Mouse (Mus musculus) hindbrain, embryonic 13.5 days (tissue): ENCODE data around the gene Zfp472. TPM values are rescaled to one million over a fixed set of nuclear protein-coding genes. Genes with fewer than 3 reads are reported as not detected.
"Not testable (repeated sequence)": the region's sequence is repeated elsewhere in the genome, so short reads cannot be mapped to it uniquely, and the experiment has no call there.

Experiments used
- ATAC-seq: fragments of 200-750 bp; cut with Nextera tagmentation; 2 replicates; pipeline ENCODE4 v1.8.0; 2017; ENCODE audit warnings: moderate TSS enrichment; ENCODE audit not compliant: low FRiP score
- H3K27ac ChIP-seq: fragments of 300-500 bp; sonication (generic); 2 replicates; pipeline ENCODE4 v1.5.1; 2015; ENCODE audit warnings: inconsistent platforms, mild to moderate bottlenecking, moderate library complexity
- H3K27me3 ChIP-seq: fragments of 300-500 bp; sonication (generic); 2 replicates; pipeline ENCODE4 v1.6.1; 2015; ENCODE audit warnings: mild to moderate bottlenecking, inconsistent platforms
- H3K36me3 ChIP-seq: fragments of 300-500 bp; sonication (generic); 2 replicates; pipeline ENCODE4 v1.6.1; 2015; ENCODE audit warnings: mild to moderate bottlenecking, inconsistent platforms
- H3K4me1 ChIP-seq: fragments of 300-500 bp; sonication (generic); replicated peaks from 2 replicates; pipeline ENCODE4 v1.6.1; 2015; ENCODE audit warnings: inconsistent platforms
- H3K4me2 ChIP-seq: fragments of 300-500 bp; sonication (generic); 2 replicates; pipeline ENCODE4 v1.6.1; 2015; ENCODE audit warnings: inconsistent platforms, mild to moderate bottlenecking, moderate library complexity
- H3K4me3 ChIP-seq: fragments of 300-500 bp; sonication (generic); 2 replicates; pipeline ENCODE4 v1.5.1; 2015; ENCODE audit warnings: mild to moderate bottlenecking, inconsistent platforms
- H3K9ac ChIP-seq: fragments of 300-500 bp; sonication (generic); 2 replicates; pipeline ENCODE4 v1.6.1; 2015; ENCODE audit warnings: mild to moderate bottlenecking, inconsistent platforms
- H3K9me3 ChIP-seq: fragments of 300-500 bp; sonication (generic); 2 replicates; pipeline ENCODE4 v1.6.1; 2016; ENCODE audit warnings: inconsistent platforms
- WGBS: fragments of 180-500 bp; shearing (Covaris S2); methylation state at CpG from one replicate; pipeline ENCODE4 v1.1.7; 2015; 5-methylcytosine and 5-hydroxymethylcytosine counted together
- polyA plus RNA-seq: library from polyadenylated mRNA; unstranded; fragments of >200 nt; fragmentation: Nextera tagmentation; extraction: Ambion mirVana; gene quantifications from 2 replicates; pipeline ENCODE4 v1.2.1, GENCODE M21; 2015

Zfp472 gene
- polyA plus RNA-seq, 1 experiment from 2014 or later = 8.8 TPM

GRCm38 (mm10) chr17:32950136-32950535 lies 15.5 kb upstream of the Zfp472 start:
- no peak overlapping the region for H3K4me2 ChIP-seq
- 93% methylated on average over 3 of the region's 3 CpGs for WGBS
- H3K4me1 ChIP-seq = peaks cover 14% of the 10 kb centered on the region; the same call in 1 of the 2 replicates
- H3K4me3 ChIP-seq = no peak overlapping the region
- H3K9me3 ChIP-seq = no peaks in the 10 kb centered on the region
- H3K9ac ChIP-seq = no peak overlapping the region
- no peak overlapping the region for H3K27ac ChIP-seq
- H3K36me3 ChIP-seq = no peaks in the 10 kb centered on the region
- ATAC-seq = no peak
- no peaks in the 10 kb centered on the region for H3K27me3 ChIP-seq

DNA sequence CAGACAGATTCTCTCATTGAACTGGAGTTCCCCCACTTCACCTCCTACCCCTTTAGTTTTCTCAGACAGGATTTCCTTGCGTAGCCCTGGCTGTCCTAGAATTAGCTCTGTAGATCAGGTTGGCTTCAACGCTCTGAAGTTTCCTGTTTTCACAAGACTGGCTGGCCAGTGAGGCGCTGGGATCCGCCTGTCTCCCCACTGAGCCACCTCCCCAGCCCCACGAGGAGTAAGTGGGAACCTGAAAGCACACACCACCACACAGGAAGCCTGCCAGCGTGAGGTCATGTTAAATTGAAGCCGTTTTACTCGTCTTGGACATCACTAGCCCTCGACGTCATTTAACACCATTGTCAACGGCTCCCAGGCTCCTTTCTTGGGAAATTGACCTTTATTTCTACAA lies 14.6 kb upstream of the Zfp472 start:
- no peak overlapping the region for H3K4me2 ChIP-seq
- WGBS = 84% methylated on average over 11 of the region's 11 CpGs
- no peaks in the 10 kb centered on the region for H3K9me3 ChIP-seq
- no peaks in the 10 kb centered on the region for H3K27me3 ChIP-seq
- H3K9ac ChIP-seq = no peak overlapping the region
- H3K4me1 ChIP-seq = peaks cover 14% of the 10 kb centered on the region; the same call in 1 of the 2 replicates
- no peak for ATAC-seq
- no peak overlapping the region for H3K27ac ChIP-seq
- no peak overlapping the region for H3K4me3 ChIP-seq
- no peaks in the 10 kb centered on the region for H3K36me3 ChIP-seq

DNA sequence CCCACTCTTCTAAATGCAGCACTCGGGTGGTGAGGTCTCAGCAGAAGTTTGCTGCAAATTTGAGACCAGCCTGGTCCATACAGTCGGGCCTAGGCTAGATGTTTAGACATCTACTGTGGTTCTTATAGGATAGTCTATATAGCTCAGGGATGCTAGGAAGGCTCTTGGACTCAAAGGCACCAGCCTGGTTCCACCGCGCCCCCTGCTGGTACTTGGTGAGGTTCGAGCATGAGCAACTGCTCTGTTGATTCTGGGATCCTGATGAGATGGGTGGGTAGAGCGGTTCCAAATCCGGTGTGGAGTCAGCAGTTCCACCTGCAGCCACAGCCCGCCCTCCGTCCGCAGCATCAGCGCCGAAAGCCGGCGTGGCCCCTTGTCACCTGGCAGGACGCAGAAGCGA lies 14.2 kb upstream of the Zfp472 start:
- Histone ChIP-seq H3K4me3 (no peak overlapping the region), H3K4me1 (peaks cover 12% of the 10 kb centered on the region; the same call in 1 of the 2 replicates), H3K9me3 (no peaks in the 10 kb centered on the region), H3K4me2 (no peak overlapping the region), H3K27me3 (no peaks in the 10 kb centered on the region), H3K9ac (no peak overlapping the region), H3K36me3 (no peaks in the 10 kb centered on the region), H3K27ac (no peak overlapping the region)
- WGBS = 42% methylated on average over 16 of the region's 16 CpGs
- ATAC-seq = no peak

- Histone ChIP-seq H3K36me3 (no peaks in the 10 kb centered on the region), H3K27me3 (no peaks in the 10 kb centered on the region), H3K27ac (0 out of 2 replicates have a peak overlapping the region, but pooled peaks have one; percentile 9), H3K4me2 (peak overlapping the region; percentile 83), H3K9ac (peak overlapping the region; percentile 72), H3K4me3 (peak overlapping the region; percentile 84), H3K9me3 (no peaks in the 10 kb centered on the region), H3K4me1 (peaks cover 18% of the 10 kb centered on the region)
- ATAC-seq = peak; percentile 78; the same call in 1 of the 2 replicates
- WGBS = under 1% methylated on average over 14 of the region's 14 CpGs
Observed at GRCm38 (mm10) chr17:32965253-32965622, 376 bp upstream of the Zfp472 start.

DNA sequence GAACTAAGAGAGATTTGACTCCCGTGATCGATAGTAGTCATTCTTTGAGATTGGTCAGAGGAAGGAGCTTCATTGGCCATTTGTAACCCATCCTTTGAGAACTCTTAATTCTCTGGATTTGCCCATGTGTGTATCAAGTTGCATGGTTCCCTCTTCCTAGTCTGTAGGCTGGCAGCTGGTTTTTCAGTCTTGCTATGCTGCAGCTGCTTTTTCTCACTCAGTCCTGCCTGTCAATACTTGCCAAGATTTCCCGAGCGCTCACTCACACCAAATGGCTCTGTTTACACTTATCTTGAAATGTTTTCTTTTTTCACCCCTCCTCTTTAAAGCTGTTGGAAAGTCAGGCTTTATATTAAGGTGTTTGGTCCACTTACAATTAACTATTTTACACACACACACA lies 15.7 kb downstream of the Zfp472 start:
- Histone ChIP-seq H3K9ac (no peak overlapping the region), H3K36me3 (peaks cover 43% of the 10 kb centered on the region), H3K27me3 (no peaks in the 10 kb centered on the region), H3K4me3 (no peak overlapping the region), H3K9me3 (no peaks in the 10 kb centered on the region), H3K4me1 (no peaks in the 10 kb centered on the region), H3K27ac (no peak overlapping the region), H3K4me2 (no peak overlapping the region)
- 98% methylated on average over 4 of the region's 4 CpGs for WGBS
- no peak for ATAC-seq

DNA sequence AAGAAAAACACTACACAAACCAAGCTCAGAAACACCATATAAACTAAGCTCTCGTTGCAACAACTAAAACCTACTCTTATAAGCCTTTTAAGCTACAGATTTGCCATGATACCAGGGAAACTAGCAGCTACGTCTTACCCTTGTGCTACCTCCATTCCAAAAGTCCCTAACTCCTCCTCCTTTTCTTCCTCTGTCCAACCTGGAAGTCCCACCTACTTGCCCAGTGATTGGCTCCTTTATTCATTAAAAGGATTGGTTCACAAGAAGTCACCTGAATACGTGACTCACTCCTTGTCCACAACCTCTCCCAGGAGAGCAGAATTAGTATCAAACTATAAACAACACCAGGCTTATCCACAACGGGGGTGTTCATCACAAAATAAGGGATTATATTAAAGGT lies 20.7 kb downstream of the Zfp472 start:
- Histone ChIP-seq H3K9ac (no peak overlapping the region), H3K27me3 (no peaks in the 10 kb centered on the region), H3K36me3 (peaks cover 1% of the 10 kb centered on the region; the same call in 1 of the 2 replicates), H3K4me2 (no peak overlapping the region), H3K4me3 (no peak overlapping the region), H3K27ac (no peak overlapping the region), H3K9me3 (no peaks in the 10 kb centered on the region), H3K4me1 (no peaks in the 10 kb centered on the region)
- WGBS = 75% methylated on average over 4 of the region's 4 CpGs
- no peak for ATAC-seq

DNA sequence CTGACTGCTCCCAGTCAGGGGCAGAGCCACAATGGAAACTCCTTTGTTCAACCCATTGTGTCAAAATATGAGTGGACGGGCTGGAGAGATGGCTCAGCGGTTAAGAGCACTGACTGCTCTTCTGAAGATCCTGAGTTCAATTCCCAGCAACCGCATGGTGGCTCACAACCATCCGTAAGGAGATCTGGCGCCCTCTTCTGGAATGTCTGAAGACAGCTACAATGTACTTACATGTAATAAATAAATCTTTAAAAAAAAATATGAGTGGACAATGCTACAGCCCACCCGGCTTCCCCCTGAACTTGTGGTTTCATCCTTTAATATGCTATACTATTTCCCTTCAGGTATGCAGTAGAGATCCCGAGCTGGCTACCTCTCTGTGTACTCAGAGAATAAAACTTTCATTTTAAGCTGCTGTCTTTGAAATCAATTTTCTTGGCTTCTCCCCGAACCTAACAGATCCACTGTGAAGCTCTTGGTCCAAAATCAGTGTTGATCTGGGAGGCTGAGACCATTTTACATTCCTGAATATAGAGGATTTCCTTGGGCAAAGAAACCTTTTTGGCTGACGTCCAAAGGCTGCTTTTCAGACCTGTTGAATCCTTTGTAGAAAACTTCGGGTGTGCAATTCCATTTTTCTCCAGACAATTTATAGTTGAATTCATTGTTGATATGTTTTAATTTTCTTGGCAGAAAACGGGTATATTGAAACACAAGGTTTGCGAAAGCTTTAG lies 26.5 kb downstream of the Zfp472 start:
- Histone ChIP-seq H3K4me1 (peaks cover 21% of the 10 kb centered on the region), H3K27me3 (no peaks in the 10 kb centered on the region), H3K4me2 (peak overlapping the region; percentile 86), H3K27ac (no peak overlapping the region), H3K9ac (peak overlapping the region; percentile 85; the same call in 1 of the 2 replicates), H3K4me3 (peak overlapping the region; percentile 68), H3K9me3 (no peaks in the 10 kb centered on the region), H3K36me3 (peaks cover 25% of the 10 kb centered on the region)
- ATAC-seq = no peak
- 74% methylated on average over 12 of the region's 12 CpGs for WGBS

DNA sequence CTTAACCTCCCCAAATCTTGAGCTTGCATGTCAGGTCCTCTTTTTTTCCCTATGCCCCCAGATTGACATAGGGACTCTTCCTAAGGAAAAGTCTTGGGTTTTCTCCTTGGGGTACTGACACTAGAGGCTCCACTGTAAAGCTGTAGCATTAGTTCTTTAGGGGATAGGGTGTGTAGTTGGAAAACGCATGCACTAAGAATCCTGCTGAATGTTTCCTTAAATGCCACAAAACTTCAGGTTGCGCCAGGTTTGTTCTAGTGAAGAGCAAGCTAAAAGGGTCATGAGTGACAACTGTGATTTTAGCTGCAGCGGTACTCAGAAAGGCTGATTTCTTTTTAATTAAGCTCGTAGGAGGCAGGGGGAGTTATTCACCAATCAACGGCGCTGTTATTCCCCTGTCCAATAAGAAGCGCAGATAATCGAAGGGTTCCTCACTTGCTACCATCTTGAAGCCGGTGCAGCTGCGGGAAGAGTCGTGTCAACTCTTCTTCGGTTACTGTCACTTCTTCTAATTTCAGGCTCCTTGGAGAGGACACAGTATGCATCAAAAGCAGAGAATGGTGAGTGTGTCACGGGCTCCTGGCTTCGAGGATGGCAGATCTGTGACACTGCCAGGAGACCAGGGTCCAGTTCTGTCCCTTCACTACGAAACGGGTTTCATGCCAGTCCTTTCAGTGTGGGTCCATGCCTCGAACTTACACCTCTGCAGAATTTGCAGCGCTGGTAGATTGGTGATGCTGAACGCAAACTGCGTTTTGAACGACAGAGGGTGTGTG lies 27.3 kb downstream of the Zfp472 start, which contains the start of gene Zfp952:
Gene Zfp952, plus strand, starts transcription at position 431 of the 776 bp plus-strand sequence.
- Histone ChIP-seq H3K36me3 (peaks cover 25% of the 10 kb centered on the region), H3K9ac (peak within 1 kb of the TSS; percentile 85), H3K4me3 (peak within 1 kb of the TSS; percentile 68), H3K9me3 (no peaks in the 10 kb centered on the region), H3K27me3 (no peaks in the 10 kb centered on the region), H3K4me2 (peak within 1 kb of the TSS; percentile 86), H3K27ac (peak within 1 kb of the TSS; percentile 81), H3K4me1 (peaks cover 21% of the 10 kb centered on the region)
- peak; percentile 98 for ATAC-seq
- under 1% methylated on average over 21 of the region's 21 CpGs for WGBS

DNA sequence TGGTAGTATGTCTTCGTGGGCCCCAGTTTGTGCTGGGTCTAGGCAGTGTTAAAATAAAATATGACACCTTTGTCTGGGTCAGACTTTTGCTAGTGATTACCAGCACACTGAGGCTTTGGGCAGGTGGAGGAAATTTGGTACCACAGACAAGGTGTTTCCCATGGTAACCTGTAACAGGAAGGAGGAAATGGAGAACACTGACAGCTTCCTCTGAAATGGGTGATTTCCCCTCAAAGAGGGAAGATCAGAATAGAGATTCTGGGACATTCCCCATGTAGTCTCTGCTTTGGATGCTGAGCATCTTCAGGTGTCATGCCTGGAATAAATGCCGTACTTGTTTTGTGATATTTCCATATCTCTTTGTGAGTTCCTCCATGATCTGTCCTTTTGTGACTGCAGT lies 32.9 kb downstream of the Zfp472 start:
- ATAC-seq = no peak
- 93% methylated on average over 2 of the region's 2 CpGs for WGBS
- H3K4me2 ChIP-seq = no peak overlapping the region

DNA sequence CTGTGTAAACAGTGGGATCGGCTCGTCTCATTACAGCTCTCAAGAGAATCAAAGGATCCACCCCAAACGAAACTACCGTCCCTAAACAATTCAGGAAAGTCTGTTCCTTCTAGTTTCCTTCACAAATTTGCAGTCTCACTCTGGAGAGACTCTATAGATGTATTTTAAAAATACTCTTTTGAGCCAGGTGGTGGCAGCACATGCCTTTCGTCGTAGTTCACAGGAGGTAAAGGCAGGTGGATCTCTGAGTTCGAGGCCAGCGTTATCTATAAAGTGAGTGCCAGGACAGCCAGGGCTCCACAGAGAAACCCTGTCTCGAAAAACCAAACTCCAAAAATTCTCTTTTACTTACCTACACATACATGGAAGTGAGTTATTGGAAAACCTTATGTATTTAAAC lies 42.7 kb downstream of the Zfp472 start:
- peaks cover 16% of the 10 kb centered on the region for H3K9me3 ChIP-seq
- no peak overlapping the region for H3K4me2 ChIP-seq
- H3K4me3 ChIP-seq = no peak overlapping the region
- no peaks in the 10 kb centered on the region for H3K4me1 ChIP-seq
- no peak overlapping the region for H3K9ac ChIP-seq
- peaks cover 26% of the 10 kb centered on the region for H3K36me3 ChIP-seq
- no peak for ATAC-seq
- H3K27ac ChIP-seq = no peak overlapping the region
- 51% methylated on average over 9 of the region's 9 CpGs for WGBS
- no peaks in the 10 kb centered on the region for H3K27me3 ChIP-seq

More for the DNA sequence above, 32.9 kb downstream of the Zfp472 start:
- Histone ChIP-seq H3K9ac (no peak overlapping the region), H3K4me3 (no peak overlapping the region), H3K27me3 (no peaks in the 10 kb centered on the region), H3K27ac (no peak overlapping the region), H3K36me3 (peaks cover 68% of the 10 kb centered on the region), H3K4me1 (peaks cover 15% of the 10 kb centered on the region), H3K9me3 (peaks cover 16% of the 10 kb centered on the region)

DNA sequence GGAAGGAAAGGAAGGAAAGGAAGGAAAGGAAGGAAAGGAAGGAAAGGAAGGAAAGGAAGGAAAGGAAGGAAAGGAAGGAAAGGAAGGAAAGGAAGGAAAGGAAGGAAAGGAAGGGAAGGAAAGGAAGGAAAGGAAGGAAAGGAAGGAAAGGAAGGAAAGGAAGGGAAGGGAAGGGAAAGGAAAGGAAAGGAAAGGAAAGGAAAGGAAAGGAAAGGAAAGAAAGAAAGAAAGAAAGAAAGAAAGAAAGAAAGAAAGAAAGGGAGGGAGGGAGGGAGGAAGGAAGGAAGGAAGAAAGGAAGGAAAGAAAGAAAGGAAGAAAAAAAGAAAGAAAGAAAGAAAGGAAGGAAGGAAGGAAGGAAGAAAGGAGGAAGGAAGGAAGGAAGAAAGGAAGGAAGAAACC lies 54.8 kb downstream of the Zfp472 start:
- H3K4me3 ChIP-seq, H3K27ac ChIP-seq, H3K4me1 ChIP-seq, H3K27me3 ChIP-seq, H3K4me2 ChIP-seq, H3K9ac ChIP-seq, ATAC-seq: not testable (repeated sequence)
- H3K36me3 ChIP-seq = peaks cover 87% of the 10 kb centered on the region
- H3K9me3 ChIP-seq = peaks cover 76% of the 10 kb centered on the region
